Mouse (Mus musculus): Measurements from ENCODE around the gene Dhx37. TPM values are rescaled to one million over a fixed set of nuclear protein-coding genes. Genes with fewer than 3 reads are reported as not detected.

Gene Dhx37
- 17.8 and 23.0 TPM in 2 replicates for polyA plus RNA-seq (2012; rRNA removed)

DNA sequence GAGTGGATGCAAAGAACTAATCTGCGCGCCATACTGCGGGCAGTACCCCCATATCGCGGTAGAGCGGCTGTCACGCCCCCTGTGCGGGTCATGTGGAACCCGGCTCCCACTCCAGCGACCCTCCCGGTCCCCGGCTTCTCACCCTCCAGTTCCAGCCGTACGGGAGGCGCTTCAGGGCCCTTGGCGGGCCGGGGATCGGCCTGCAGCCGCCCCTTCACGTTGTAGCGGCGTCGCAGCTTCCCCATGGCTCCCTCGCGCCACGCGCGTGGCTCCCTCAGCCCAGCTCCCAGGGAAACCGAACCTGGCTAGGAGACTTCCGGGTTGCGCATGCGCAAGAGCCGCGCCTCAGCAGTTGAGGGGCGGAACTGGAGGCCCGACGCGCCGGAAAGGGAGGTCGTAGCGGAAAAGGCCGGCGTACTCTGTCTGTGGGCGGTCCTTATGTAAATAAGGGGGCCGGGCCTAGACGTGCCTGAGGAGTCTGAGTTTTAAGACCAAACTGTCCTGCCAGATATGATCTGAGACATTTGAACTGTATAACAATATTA, at the start of gene Dhx37:
Gene Dhx37 (minus strand): TSS at position 329 of the 545 bp plus-strand sequence.

DNA sequence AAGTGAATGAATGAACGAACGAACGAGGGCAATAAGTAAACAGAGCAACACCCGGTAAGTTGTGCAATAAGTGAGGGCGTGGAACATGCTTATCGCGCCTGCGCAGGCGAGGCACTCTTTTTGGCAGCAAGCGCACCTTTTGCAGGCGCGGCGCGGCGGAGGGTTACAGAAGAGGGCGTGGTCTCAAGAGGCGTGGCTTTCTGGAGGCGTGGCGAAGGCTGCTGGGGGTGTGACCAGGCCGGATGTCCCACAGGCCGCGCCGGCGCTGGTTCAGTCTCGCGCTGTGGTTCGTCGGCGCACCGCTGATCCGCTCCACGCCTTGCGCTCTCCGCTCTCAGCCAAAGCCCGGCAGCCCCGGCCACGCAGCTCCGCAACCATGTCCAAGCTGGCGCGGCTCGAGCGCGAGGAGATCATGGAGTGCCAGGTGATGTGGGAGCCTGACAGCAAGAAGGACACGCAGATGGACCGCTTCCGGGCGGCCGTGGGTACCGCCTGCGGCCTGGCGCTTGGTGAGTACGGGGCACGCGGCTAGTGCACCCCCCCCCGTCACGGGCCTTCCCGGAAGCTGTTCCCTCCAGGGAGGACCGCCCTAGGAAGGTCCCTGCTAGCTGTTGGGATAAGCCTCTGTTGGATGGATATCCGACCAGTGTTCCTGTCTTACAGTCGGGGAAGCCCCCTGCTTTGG, 41.8 kb upstream of the Dhx37 start, which contains the start of gene Aacs:
Gene Aacs (plus strand): TSS at position 214 of the 685 bp plus-strand sequence.

DNA sequence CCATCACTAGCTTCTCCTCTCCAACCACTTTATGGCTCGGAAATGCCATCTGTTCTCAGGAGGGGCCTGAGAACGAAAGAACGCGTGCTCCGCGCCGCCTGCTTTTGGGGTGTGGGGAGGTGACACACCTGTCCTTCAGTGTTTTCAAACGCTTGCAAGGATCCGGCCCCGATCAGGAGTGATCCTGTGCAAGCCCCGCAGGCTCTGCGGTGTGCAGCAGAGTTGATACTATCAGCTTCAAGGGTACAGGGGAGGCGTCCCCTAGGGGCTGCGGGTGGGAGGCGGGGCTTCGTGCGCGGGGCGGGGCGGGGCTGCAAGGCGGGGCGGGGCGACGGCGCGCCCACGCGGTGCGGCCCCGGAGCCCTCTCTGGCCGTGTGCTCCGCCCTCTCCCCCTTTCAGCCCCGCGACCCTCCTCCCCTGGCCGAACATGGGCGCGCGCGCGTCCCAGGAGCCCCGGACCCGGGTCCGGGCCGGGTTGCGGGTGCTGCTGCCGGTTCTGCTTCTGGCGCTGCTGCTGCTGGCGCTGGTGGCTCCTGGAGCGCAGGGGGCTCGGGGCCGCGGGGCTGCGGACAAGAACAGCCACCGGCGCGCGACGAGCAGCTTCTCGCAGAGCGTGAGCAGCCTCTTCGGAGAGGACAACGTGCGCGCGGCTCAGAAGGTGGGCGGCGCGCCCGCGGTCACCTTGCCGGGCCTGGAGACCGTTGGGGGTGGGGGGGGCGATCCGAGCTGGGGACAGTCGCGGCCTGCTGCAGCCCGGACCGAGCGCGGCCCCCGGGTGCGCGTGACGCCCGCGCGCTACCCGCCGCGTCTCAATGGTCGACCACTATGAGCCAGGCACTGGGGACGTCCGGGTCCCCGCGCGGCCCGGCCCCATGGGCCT, 7.6 kb upstream of the Dhx37 start, which contains the start of gene Bri3bp:
Gene Bri3bp (plus strand): TSS at position 335 of the 881 bp plus-strand sequence.

DNA sequence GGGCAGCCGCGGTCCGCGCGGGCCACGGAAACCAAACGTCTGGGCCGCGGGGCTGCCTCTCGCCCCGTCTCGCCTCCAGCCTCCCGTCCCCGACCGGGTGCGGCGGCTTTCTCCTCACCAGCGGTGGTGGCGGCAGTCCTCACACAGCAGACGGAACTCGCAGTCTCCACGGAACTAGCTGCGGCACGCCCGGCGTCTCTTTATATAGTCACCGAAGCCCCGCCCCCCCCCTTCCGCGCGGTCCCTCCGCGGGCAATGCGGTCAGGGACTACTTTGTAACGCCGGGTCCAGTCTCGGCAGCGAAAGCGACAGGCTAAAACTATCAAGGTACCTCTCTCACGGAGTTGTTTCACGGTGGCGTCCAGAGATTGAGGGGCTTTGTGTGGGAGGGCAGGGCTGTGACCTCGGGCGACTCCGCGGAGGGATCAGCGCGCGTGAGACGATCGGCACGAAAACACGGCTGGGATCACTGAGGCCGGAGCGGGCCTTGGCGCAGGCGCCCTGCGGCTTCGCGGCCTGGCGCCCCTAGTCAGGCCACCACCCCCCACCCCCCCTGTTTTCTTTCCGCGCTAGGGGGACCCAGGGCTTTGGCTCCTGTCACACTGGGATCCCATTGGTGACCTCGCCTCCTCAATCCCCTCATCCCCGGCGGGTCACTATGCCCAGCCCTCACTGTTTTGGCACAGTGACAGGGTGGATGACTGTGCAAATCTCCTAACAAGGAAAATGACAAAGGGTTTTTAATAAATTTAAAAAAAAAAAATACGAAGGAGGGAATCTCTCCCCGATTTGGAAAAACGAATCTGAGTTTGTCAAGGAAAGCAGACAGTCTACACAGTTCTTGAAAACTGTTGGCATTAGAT, 44.1 kb downstream of the Dhx37 start, which contains the start of gene Ubc:
Gene Ubc (minus strand): TSS at position 624 of the 863 bp plus-strand sequence.

DNA sequence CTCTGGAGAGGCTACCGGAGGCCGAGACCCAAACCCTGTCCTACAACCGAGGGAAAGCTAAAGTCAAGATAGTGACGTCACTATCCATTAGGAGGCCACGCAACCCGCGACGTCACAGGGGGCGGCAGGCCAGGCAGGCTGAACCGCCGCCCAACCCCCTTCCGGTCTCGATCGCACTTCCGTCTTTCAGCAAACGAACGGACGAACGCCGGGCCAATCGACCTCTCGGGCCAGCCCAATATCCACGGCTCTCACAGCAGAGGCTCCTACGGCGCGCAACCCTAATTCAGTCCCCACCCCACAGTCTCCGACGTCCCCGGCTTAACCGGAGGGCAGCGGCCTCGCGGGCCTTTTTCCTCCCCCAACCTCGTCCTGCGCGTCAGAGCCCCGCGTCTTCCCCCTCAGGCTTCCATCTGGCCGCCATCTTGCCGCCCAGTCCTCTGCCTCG, 44.8 kb downstream of the Dhx37 start, which contains the start of gene Gm10382:
Gene Gm10382 (plus strand): TSS at position 192 of the 448 bp plus-strand sequence.

Other genes with a start within 250 kb of the Dhx37 start
- 23.5 and 34.3 TPM in 2 replicates for gene Scarb1, start 93.0 kb downstream of the Dhx37 start, polyA plus RNA-seq (2012; rRNA removed)
- gene Gm10382, start 44.8 kb downstream of the Dhx37 start, polyA plus RNA-seq (2012; rRNA removed) = 0.20 and 0.23 TPM in 2 replicates
- 290 and 475 TPM in 2 replicates for gene Ubc, start 43.9 kb downstream of the Dhx37 start, polyA plus RNA-seq (2012; rRNA removed)
- gene Bri3bp, start 7.4 kb upstream of the Dhx37 start, polyA plus RNA-seq (2012; rRNA removed) = 13.0 and 17.6 TPM in 2 replicates
- gene Aacs, start 41.7 kb upstream of the Dhx37 start, polyA plus RNA-seq (2012; rRNA removed) = 36.8 and 42.0 TPM in 2 replicates
- 0.52 and 0.70 TPM in 2 replicates for gene Tmem132b, start 97.7 kb upstream of the Dhx37 start, polyA plus RNA-seq (2012; rRNA removed)

All from central nervous system, embryonic 11.5 days (tissue).